Mouse (Mus musculus) kidney, adult 10 weeks (tissue): ENCODE results near the gene Hbb-bt. TPM values are rescaled to one million over a fixed set of nuclear protein-coding genes. Genes with fewer than 3 reads are reported as not detected.

Experiments used
- polyA plus RNA-seq: library from polyadenylated mRNA; stranded (reverse); fragments of 350-450 nt; fragmentation: Illumina TruSeq; extraction: RNeasy Lipid Tissue Mini Kit (QIAGEN cat#74804); gene quantifications from one replicate; pipeline ENCODE4 v1.2.3, GENCODE M21; 2014; ENCODE audit warnings: low read depth, low replicate concordance

Gene Hbb-bt
- 7.4 TPM for polyA plus RNA-seq

GRCm38 (mm10) chr7:103813766-103814165 lies at the start of gene Hbb-bt:
TSS of gene Hbb-bt (minus strand) at chr7:103813996.

GRCm38 (mm10) chr7:103853090-103853489 lies 39.3 kb upstream of the Hbb-bt start, which contains the start of gene Hbb-y:
TSS of gene Hbb-y (minus strand) at chr7:103853216.

GRCm38 (mm10) chr7:103843034-103843433 lies 29.2 kb upstream of the Hbb-bt start, which contains the start of gene Hbb-bh1:
TSS of gene Hbb-bh1 (minus strand) at chr7:103843164.

GRCm38 (mm10) chr7:103840268-103840667 lies 26.5 kb upstream of the Hbb-bt start, which contains the start of gene Hbb-bh2:
TSS of gene Hbb-bh2 (minus strand) at chr7:103840520.

GRCm38 (mm10) chr7:103827808-103828207 lies 14.0 kb upstream of the Hbb-bt start, which contains the start of gene Hbb-bs:
TSS of gene Hbb-bs (minus strand) at chr7:103828096.

GRCm38 (mm10) chr7:103791721-103792120 lies 22.1 kb downstream of the Hbb-bt start, which contains the start of gene Olfr67:
TSS of gene Olfr67 (minus strand) at chr7:103791821.

GRCm38 (mm10) chr7:103779598-103779997 lies 34.2 kb downstream of the Hbb-bt start, which contains the start of gene Olfr68:
TSS of gene Olfr68 (minus strand) at chr7:103779698.

GRCm38 (mm10) chr7:103771494-103771893 lies 42.3 kb downstream of the Hbb-bt start, which contains the start of gene Olfr69:
TSS of gene Olfr69 (minus strand) at chr7:103771594.

Other genes with a start within 250 kb of the Hbb-bt start
- gene Olfr616, start 244.9 kb downstream of the Hbb-bt start, polyA plus RNA-seq = not detected
- not detected for gene Olfr617, start 240.9 kb downstream of the Hbb-bt start, polyA plus RNA-seq
- gene Olfr618, start 223.9 kb downstream of the Hbb-bt start, polyA plus RNA-seq = not detected
- gene Olfr619, start 213.4 kb downstream of the Hbb-bt start, polyA plus RNA-seq = not detected
- gene Olfr620, start 201.5 kb downstream of the Hbb-bt start, polyA plus RNA-seq = not detected
- gene Olfr622, start 171.3 kb downstream of the Hbb-bt start, polyA plus RNA-seq = not detected
- gene Olfr623, start 150.3 kb downstream of the Hbb-bt start, polyA plus RNA-seq = not detected
- 0.44 TPM for gene Olfr624, start 142.8 kb downstream of the Hbb-bt start, polyA plus RNA-seq
- gene Olfr625-ps1, start 131.3 kb downstream of the Hbb-bt start, polyA plus RNA-seq = not detected
- not detected for gene Olfr243, start 99.3 kb downstream of the Hbb-bt start, polyA plus RNA-seq
- gene Olfr628, start 83.6 kb downstream of the Hbb-bt start, polyA plus RNA-seq = not detected
- gene Olfr629, start 69.1 kb downstream of the Hbb-bt start, polyA plus RNA-seq = not detected
- gene Olfr630, start 56.7 kb downstream of the Hbb-bt start, polyA plus RNA-seq = not detected
- gene Olfr69, start 42.4 kb downstream of the Hbb-bt start, polyA plus RNA-seq = not detected
- gene Olfr68, start 34.3 kb downstream of the Hbb-bt start, polyA plus RNA-seq = not detected
- gene Olfr67, start 22.2 kb downstream of the Hbb-bt start, polyA plus RNA-seq = not detected
- 99.3 TPM for gene Hbb-bs, start 14.1 kb upstream of the Hbb-bt start, polyA plus RNA-seq
- not detected for gene Hbb-bh2, start 26.5 kb upstream of the Hbb-bt start, polyA plus RNA-seq
- gene Hbb-bh1, start 29.2 kb upstream of the Hbb-bt start, polyA plus RNA-seq = not detected
- gene Hbb-y, start 39.2 kb upstream of the Hbb-bt start, polyA plus RNA-seq = not detected
- gene Olfr66, start 72.3 kb upstream of the Hbb-bt start, polyA plus RNA-seq = not detected
- not detected for gene Olfr64, start 80.5 kb upstream of the Hbb-bt start, polyA plus RNA-seq
- gene Olfr65, start 89.5 kb upstream of the Hbb-bt start, polyA plus RNA-seq = not detected
- gene Olfr631, start 114.8 kb upstream of the Hbb-bt start, polyA plus RNA-seq = not detected
- gene Olfr632, start 120.4 kb upstream of the Hbb-bt start, polyA plus RNA-seq = not detected
- gene Olfr633, start 130.4 kb upstream of the Hbb-bt start, polyA plus RNA-seq = not detected
- gene Olfr635, start 157.2 kb upstream of the Hbb-bt start, polyA plus RNA-seq = not detected
- not detected for gene Olfr638, start 184.8 kb upstream of the Hbb-bt start, polyA plus RNA-seq
- not detected for gene Olfr639, start 203.3 kb upstream of the Hbb-bt start, polyA plus RNA-seq
- not detected for gene Olfr640, start 211.6 kb upstream of the Hbb-bt start, polyA plus RNA-seq
- not detected for gene Olfr641, start 221.4 kb upstream of the Hbb-bt start, polyA plus RNA-seq
- not detected for gene Olfr642, start 238.7 kb upstream of the Hbb-bt start, polyA plus RNA-seq
- gene 4930516K23Rik, start 247.4 kb upstream of the Hbb-bt start, polyA plus RNA-seq = not detected